Mouse (Mus musculus) hindbrain, embryonic 15.5 days (tissue): ENCODE results near the gene Tradd. TPM values are rescaled to one million over a fixed set of nuclear protein-coding genes. Genes with fewer than 3 reads are reported as not detected.

Source experiments
- ATAC-seq: fragments of 200-750 bp; cut with Nextera tagmentation; 2 replicates; pipeline ENCODE4 v1.8.0; 2017; ENCODE audit warnings: low read depth, moderate number of reproducible peaks, moderate TSS enrichment; ENCODE audit not compliant: low FRiP score
- H3K27ac ChIP-seq: fragments of 300-500 bp; sonication (generic); replicated peaks from 2 replicates; pipeline ENCODE4 v1.5.1; 2015; ENCODE audit warnings: mild to moderate bottlenecking, inconsistent platforms
- H3K27me3 ChIP-seq: fragments of 300-500 bp; sonication (generic); 2 replicates; pipeline ENCODE4 v1.6.1; 2015; ENCODE audit warnings: control low read depth, inconsistent platforms
- H3K36me3 ChIP-seq: fragments of 300-500 bp; sonication (generic); 2 replicates; pipeline ENCODE4 v1.6.1; 2015; ENCODE audit warnings: control low read depth, inconsistent platforms
- H3K4me1 ChIP-seq: fragments of 300-500 bp; sonication (generic); replicated peaks from 2 replicates; pipeline ENCODE4 v1.6.1; 2015; ENCODE audit warnings: control low read depth, inconsistent platforms
- H3K4me2 ChIP-seq: fragments of 300-500 bp; sonication (generic); 2 replicates; pipeline ENCODE4 v1.6.1; 2015; ENCODE audit warnings: moderate library complexity, mild to moderate bottlenecking, inconsistent platforms
- H3K4me3 ChIP-seq: fragments of 300-500 bp; sonication (generic); 2 replicates; pipeline ENCODE4 v1.5.1; 2015; ENCODE audit warnings: mild to moderate bottlenecking, inconsistent platforms
- H3K9ac ChIP-seq: fragments of 300-500 bp; sonication (generic); 2 replicates; pipeline ENCODE4 v1.6.1; 2015; ENCODE audit warnings: inconsistent platforms
- H3K9me3 ChIP-seq: fragments of 300-500 bp; sonication (generic); 2 replicates; pipeline ENCODE4 v1.6.1; 2016; ENCODE audit warnings: control low read depth, inconsistent platforms
- WGBS: fragments of 180-500 bp; shearing (Covaris S2); methylation state at CpG from one replicate; pipeline ENCODE4 v1.1.7; 2015; 5-methylcytosine and 5-hydroxymethylcytosine counted together
- polyA plus RNA-seq: library from polyadenylated mRNA; unstranded; fragments of >200 nt; fragmentation: Nextera tagmentation; extraction: Ambion mirVana; gene quantifications from 2 replicates; pipeline ENCODE4 v1.2.1, GENCODE M21; 2015

The Tradd gene
- polyA plus RNA-seq, 1 experiment from 2014 or later = 19.3 TPM

DNA sequence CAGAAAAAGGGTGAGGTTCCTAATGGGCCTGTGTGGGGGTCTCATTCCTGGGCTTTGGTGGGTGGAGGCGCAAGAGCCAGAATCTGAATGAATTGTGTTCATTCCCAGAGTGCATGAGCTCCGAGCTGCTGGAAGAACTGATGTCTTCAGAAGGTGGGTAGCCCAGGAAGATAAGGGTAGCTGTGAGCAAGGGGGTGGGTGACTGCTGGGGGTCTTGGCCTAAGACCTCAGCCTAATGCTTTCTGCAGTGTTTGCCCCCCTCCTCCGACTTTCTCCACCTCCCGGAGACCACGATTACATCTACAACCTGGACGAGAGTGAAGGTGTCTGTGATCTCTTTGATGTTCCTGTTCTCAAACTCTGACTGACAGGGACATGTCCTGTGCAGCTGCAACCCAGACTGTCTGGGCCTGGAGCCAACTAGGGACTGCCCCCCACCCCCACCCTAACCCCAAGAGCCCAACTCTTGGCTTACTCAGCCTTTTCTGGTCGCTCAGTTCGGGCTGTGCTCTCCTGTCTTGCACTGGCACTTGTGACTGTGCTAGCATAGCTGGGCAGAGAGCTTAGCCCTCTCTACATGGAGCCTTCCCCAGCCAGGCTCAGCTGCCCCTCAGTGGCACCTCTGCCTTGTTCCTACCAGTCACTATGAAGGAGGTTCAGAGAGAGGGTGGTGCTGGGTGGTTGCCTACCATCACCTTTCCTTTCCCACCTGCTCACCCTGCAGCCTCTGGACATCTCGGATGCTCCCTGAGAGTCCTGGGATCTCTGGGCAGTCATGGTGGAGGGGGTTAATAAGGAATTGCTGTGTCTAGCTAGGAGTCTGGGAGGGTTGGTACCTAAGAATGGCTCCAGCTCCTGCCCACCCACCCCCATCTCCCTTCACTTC lies 40.2 kb upstream of the Tradd start:
- WGBS = 70% methylated on average over 9 of the region's 9 CpGs
- no peak overlapping the region for H3K27ac ChIP-seq

DNA sequence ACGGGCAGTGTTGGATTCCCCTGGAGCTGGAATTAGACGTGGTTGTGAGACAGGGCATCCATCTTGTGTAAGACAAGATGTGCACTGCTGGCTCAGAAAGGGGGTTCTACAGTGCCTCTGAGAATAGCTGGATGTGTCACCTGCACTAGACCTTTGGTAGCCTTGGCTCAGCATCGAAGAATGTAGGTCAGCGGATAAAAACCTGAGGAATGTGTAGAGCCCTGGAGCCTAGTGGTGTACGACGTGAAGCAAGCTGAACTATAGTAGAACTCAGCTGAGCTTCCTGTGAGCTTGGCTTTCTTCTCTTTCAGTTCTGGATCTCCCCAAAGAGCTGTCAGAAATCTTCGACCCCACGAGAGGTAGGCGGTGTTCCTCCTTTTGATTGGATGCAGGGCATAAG lies 39.5 kb upstream of the Tradd start:
- H3K36me3 ChIP-seq = peaks cover 61% of the 10 kb centered on the region
- H3K27ac ChIP-seq = no peak overlapping the region
- no peak overlapping the region for H3K4me3 ChIP-seq
- H3K4me2 ChIP-seq = no peak overlapping the region
- no peak for ATAC-seq
- no peaks in the 10 kb centered on the region for H3K27me3 ChIP-seq
- no peak overlapping the region for H3K9ac ChIP-seq
- H3K4me1 ChIP-seq = peaks cover 29% of the 10 kb centered on the region
- 84% methylated on average over 9 of the region's 9 CpGs for WGBS
- H3K9me3 ChIP-seq = no peaks in the 10 kb centered on the region

More for the DNA sequence above, 40.2 kb upstream of the Tradd start:
- no peak overlapping the region for H3K4me3 ChIP-seq
- peaks cover 23% of the 10 kb centered on the region for H3K4me1 ChIP-seq
- no peak overlapping the region for H3K4me2 ChIP-seq
- H3K9me3 ChIP-seq = no peaks in the 10 kb centered on the region
- H3K36me3 ChIP-seq = peaks cover 62% of the 10 kb centered on the region
- ATAC-seq = 0 out of 2 replicates have a peak, but pooled peaks have one; percentile 1
- no peak overlapping the region for H3K9ac ChIP-seq
- no peaks in the 10 kb centered on the region for H3K27me3 ChIP-seq

DNA sequence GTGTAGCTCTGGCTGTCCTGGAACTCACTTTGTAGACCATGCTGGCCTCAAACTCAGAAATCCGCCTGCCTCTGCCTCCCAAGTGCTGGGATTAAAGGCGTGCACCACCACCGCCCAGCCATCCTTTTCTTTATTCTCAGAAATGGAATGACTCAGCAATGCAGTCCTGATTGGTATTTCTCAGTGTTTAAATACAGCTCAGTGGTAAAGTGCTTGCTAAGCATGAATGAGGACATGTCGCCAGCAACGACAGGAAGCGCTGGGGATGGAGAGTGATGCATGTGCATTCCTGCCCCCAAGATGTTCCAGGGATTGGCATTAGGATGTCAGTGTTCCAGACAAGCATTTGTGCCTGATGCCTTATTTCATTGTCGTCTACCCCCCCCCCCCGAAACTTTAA lies 39.0 kb upstream of the Tradd start:
- H3K4me2 ChIP-seq = no peak overlapping the region
- H3K9ac ChIP-seq = no peak overlapping the region
- no peak overlapping the region for H3K27ac ChIP-seq
- no peaks in the 10 kb centered on the region for H3K27me3 ChIP-seq
- no peak for ATAC-seq
- 87% methylated on average over 8 of the region's 8 CpGs for WGBS
- peaks cover 59% of the 10 kb centered on the region for H3K36me3 ChIP-seq
- no peaks in the 10 kb centered on the region for H3K9me3 ChIP-seq
- peaks cover 34% of the 10 kb centered on the region for H3K4me1 ChIP-seq
- no peak overlapping the region for H3K4me3 ChIP-seq

DNA sequence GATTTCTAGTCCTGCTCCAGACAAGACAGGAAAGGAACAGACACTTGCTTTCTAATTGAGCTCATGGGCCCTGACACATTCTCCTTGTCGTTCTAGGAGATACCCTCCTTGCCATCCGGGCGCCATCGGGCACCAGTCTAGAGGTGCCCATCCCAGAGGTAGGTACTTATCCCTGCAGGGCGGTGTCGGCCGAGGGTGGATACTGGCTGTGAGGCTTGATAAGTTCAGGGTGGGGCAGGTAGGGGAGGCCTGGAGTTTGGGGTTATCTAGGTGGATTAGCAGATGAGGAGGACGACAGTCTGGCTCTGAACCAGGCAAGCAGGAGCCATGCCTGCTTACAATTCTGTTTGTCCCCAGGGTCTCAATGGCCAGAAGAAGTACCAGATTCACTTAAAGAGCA lies 35.6 kb upstream of the Tradd start:
- Histone ChIP-seq H3K9me3 (no peaks in the 10 kb centered on the region), H3K4me2 (no peak overlapping the region), H3K36me3 (peaks cover 51% of the 10 kb centered on the region), H3K9ac (no peak overlapping the region), H3K27me3 (no peaks in the 10 kb centered on the region), H3K4me3 (no peak overlapping the region), H3K4me1 (peaks cover 32% of the 10 kb centered on the region), H3K27ac (no peak overlapping the region)
- ATAC-seq = no peak
- 97% methylated on average over 8 of the region's 8 CpGs for WGBS

DNA sequence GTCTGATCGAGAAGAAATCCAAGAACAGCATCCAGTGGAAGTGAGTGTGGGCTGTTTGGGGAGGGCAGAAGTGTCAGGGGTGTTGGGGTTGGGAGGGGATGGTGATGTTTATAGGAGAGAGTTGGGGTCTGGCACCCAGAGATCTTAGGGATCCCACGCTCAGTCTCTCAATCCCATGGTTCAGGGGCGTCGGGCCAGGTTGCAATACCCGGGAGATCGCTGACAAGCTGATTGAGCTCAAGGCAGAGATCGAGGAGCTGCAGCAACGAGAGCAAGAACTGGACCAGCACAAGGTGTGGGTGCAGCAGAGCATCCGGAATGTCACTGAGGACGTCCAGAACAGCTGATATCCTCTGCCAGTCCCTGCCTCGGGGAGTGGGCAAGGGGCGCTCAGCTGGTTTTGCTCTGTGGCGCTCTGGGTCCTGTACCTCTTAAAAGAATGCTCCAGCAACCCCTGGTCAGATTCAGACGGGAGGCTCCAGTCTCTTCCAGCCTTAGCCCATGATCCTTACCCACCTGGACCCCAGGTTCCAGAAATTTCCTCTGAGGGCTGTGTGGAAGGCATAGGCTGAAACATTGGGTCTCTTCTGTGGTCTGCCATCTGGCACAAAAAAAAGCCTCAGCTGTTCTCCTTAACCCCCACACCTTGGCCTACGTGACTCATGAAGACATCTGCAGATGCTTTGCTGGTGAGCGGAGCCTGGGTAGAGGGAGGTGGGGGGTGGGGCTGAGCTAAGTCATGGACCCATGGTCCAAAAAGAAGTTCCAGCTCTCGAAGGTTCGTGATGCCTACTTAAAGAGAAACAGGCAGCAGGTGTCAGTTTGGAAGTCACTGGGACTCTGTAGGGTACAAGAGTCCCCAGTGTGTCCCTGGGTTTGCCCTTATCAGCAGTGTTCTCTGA lies 34.2 kb upstream of the Tradd start:
- no peaks in the 10 kb centered on the region for H3K27me3 ChIP-seq
- peaks cover 30% of the 10 kb centered on the region for H3K4me1 ChIP-seq
- peak overlapping the region; percentile 95 for H3K4me2 ChIP-seq
- H3K9me3 ChIP-seq = no peaks in the 10 kb centered on the region
- H3K4me3 ChIP-seq = peak overlapping the region; percentile 99
- H3K36me3 ChIP-seq = peaks cover 43% of the 10 kb centered on the region
- 70% methylated on average over 18 of the region's 18 CpGs for WGBS
- ATAC-seq = no peak
- peak overlapping the region; percentile 73; the same call in 1 of the 2 replicates for H3K27ac ChIP-seq
- H3K9ac ChIP-seq = peak overlapping the region; percentile 85

DNA sequence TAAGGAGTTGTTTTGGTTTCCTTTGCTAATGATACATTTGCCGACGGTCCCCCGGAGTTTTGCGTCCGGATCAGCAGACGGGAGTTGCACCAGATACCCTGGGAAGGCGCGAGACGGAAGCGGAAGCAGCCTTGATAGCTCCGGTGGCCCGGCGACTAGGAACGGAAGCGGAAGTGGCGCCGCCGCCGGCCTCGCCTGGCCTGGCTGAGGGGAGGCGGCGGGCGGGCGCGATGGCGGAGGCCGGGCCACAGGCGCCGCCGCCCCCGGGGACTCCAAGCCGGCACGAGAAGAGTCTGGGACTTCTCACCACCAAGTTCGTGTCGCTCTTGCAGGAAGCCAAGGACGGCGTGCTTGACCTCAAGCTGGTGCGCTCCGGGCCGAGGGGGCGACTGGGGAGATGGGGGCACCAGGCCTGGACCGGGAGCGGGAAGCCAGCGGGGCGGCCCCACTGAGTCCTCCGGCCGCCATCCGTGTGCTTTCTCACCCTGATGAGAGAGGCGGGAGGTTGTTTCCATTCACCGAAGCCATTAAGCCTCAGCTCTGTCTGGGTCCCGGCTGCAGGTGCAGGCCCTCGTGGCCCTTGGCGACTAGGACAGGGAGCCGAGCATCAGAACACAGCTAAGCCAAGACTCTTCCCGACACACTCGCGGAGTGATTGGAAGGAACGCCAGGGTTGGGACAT lies 33.2 kb upstream of the Tradd start, which contains the start of gene E2f4:
Gene E2f4 (plus strand): TSS at position 153 of the 682 bp plus-strand sequence.
- Histone ChIP-seq H3K9me3 (no peaks in the 10 kb centered on the region), H3K4me1 (peaks cover 30% of the 10 kb centered on the region), H3K4me2 (peak within 1 kb of the TSS; percentile 95), H3K27ac (peak within 1 kb of the TSS; percentile 73), H3K36me3 (peaks cover 34% of the 10 kb centered on the region), H3K27me3 (no peaks in the 10 kb centered on the region), H3K9ac (peak within 1 kb of the TSS; percentile 85), H3K4me3 (peak within 1 kb of the TSS; percentile 99)
- peak; percentile 88 for ATAC-seq
- WGBS = under 1% methylated on average over 58 of the region's 58 CpGs

DNA sequence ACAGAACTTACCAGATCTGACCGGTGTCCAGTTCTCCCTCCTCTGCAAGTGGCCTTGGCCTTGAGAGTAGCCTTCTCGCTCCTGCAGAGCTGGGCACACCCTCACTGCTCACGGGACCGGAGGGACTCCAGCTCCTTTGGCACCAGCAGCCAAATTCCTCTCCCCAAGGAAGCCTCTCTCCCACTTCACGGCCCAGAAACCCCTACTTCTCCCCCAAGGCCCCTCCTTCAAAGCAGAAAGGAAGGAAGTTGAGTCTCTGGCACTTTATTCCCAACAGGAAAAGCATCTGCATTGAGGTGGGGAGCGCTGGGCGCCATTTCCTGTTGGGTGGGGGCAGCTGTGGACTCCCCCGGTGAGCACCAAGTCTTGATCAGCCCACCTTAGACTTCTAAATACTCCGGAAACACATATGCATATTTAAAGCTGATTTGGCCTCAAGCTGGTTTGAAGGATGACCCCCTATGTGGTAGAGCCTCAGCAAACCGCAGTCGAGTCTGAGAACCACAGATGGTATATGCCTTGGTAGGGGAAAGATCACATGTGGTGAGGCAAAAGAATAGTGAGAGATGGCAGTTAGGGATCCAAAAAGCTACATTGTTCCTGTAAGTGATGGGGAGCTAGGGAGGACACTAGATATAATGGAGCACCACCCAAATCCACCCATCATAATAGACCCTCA lies 31.6 kb upstream of the Tradd start, which contains the start of gene Exoc3l:
Gene Exoc3l (minus strand): TSS at position 207 of the 679 bp plus-strand sequence.
- H3K27ac ChIP-seq = peak within 1 kb of the TSS; percentile 73

DNA sequence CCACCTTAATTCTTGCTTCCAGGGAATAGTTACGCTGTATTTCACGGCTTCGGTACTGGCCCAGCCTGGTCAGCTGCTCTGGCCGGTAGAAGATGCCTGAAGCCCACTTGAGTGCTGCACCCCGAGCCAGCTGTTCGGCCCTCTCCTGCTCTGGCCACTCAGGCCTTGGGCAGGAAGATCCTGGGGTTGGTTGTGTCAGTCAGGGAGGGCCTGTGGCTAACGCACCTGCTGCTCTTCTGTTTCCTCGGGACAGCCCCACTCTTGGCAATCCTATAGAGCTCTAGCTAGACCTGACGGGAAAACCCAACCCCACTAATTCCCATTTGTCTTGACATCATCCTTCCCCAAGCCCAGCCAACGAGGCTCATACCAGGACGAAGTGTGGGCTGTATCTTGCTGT lies 30.8 kb upstream of the Tradd start:
- Histone ChIP-seq H3K9me3 (no peaks in the 10 kb centered on the region), H3K27me3 (no peaks in the 10 kb centered on the region), H3K4me3 (no peak overlapping the region), H3K4me1 (peaks cover 35% of the 10 kb centered on the region), H3K9ac (no peak overlapping the region), H3K36me3 (peaks cover 11% of the 10 kb centered on the region), H3K4me2 (0 out of 2 replicates have a peak overlapping the region, but pooled peaks have one; percentile 22), H3K27ac (no peak overlapping the region)
- 76% methylated on average over 11 of the region's 11 CpGs for WGBS
- no peak for ATAC-seq

More for the DNA sequence above, 31.6 kb upstream of the Tradd start, which contains the start of gene Exoc3l:
- ATAC-seq = no peak
- WGBS = 65% methylated on average over 11 of the region's 11 CpGs
- Histone ChIP-seq H3K9me3 (no peaks in the 10 kb centered on the region), H3K4me1 (peaks cover 30% of the 10 kb centered on the region), H3K9ac (no peak within 1 kb of the TSS), H3K4me3 (peak within 1 kb of the TSS; percentile 99; the same call in 1 of the 2 replicates), H3K4me2 (peak within 1 kb of the TSS; percentile 95), H3K36me3 (peaks cover 19% of the 10 kb centered on the region), H3K27me3 (no peaks in the 10 kb centered on the region)

DNA sequence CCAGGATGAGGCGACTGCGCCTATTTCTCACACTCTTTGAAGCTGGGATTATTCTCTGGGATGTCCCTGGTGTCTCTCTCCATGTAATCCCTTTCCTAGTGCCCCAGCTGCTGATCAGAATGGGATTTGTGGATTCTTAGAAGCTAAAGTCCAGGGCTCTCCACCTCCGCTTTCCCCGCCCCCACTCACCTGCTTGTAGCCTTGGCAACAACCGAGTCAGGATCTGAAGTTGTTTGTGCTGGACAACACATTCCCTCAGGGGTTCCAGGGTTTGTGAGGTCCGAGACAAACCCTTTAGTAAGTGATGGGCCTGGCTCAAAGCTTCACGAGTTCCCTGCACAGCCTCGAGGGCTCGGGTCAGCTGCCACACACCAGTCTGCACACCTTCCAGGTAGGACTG lies 30.4 kb upstream of the Tradd start:
- Histone ChIP-seq H3K4me1 (peaks cover 35% of the 10 kb centered on the region), H3K9me3 (no peaks in the 10 kb centered on the region), H3K9ac (no peak overlapping the region), H3K4me3 (no peak overlapping the region), H3K36me3 (peaks cover 6% of the 10 kb centered on the region; the same call in 1 of the 2 replicates), H3K27me3 (no peaks in the 10 kb centered on the region), H3K27ac (no peak overlapping the region), H3K4me2 (0 out of 2 replicates have a peak overlapping the region, but pooled peaks have one; percentile 22)
- WGBS = 72% methylated on average over 9 of the region's 9 CpGs
- ATAC-seq = no peak

DNA sequence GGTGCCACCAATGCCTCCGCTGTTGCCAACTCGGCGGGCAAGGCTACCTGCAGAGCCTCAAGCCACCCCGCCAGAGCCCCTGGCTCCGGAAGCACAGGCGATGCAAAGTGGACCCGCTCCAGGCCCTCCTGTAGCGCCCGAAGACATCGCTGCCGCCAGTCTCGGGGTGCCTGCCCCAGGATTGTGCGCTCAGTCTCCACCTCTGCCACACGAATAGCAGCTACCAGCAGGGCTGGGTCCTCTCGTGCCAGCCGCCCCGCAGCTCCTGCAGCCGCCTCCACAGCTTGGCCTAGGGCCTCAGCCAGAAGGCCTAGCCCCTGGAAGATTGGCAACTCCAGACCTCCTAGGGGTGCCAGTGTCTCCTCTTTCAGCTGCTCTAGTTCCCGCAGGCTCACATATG lies 29.0 kb upstream of the Tradd start:
- WGBS = 64% methylated on average over 19 of the region's 19 CpGs
- no peak overlapping the region for H3K4me3 ChIP-seq
- H3K4me1 ChIP-seq = peaks cover 26% of the 10 kb centered on the region
- no peak overlapping the region for H3K27ac ChIP-seq
- H3K36me3 ChIP-seq = no peaks in the 10 kb centered on the region
- ATAC-seq = no peak
- H3K27me3 ChIP-seq = no peaks in the 10 kb centered on the region
- H3K9me3 ChIP-seq = no peaks in the 10 kb centered on the region
- H3K9ac ChIP-seq = no peak overlapping the region
- no peak overlapping the region for H3K4me2 ChIP-seq

DNA sequence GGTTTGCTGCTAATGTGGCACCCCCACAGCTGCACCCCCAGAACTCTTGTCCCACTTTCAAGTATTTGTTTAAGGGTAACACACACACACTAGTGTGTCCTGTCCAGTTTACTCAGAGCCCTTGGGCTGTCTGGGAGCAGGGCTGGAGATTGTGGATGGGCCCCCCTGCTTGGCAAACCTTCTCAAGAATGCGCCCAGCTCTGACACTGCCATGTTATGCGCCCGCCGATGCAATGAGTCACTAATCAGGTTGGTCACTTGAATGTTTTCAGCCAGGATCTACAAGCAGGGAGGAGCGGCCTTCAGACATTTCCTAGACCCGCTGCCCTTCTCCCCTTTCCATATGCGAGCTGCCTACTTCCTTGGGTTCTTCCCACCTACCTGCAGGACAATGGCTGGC lies 28.1 kb upstream of the Tradd start:
- H3K4me3 ChIP-seq = no peak overlapping the region
- 82% methylated on average over 7 of the region's 7 CpGs for WGBS
- ATAC-seq = no peak

More for the DNA sequence above, 28.1 kb upstream of the Tradd start:
- Histone ChIP-seq H3K4me2 (no peak overlapping the region), H3K27me3 (no peaks in the 10 kb centered on the region), H3K9ac (no peak overlapping the region), H3K36me3 (no peaks in the 10 kb centered on the region), H3K9me3 (no peaks in the 10 kb centered on the region), H3K27ac (no peak overlapping the region), H3K4me1 (peaks cover 31% of the 10 kb centered on the region)
